Mouse (Mus musculus): ENCODE data around the gene Cald1.

DNA sequence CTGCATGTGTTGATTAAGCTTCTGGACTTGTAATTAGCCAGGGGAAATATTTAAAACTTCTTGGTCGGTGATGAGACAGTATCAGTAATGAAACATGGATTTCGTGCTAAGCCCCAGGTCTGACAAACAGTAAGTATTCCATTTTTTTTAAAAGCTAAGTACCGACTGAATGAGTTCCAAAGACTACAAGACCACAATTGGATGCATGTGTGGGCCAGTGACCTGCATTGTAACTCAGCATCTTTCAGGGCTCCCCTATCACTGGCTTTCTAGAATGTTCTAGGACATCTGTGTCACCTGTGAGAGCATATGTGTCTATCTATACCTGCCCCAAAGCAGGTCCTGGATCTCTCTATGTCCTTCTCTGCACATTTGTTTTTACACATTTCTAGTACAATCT lies 984 bp upstream of the Cald1 start:
- TF ChIP-seq CTCF (IDR thresholded peaks at IDR 0.05; ENCODE audit: low read depth) (no peak), EP300 (IDR thresholded peaks at IDR 0.05; ENCODE audit: low read depth) (no peak)
